Mouse (Mus musculus): ENCODE results near the gene Ago1.

The Ago1 gene

DNA sequence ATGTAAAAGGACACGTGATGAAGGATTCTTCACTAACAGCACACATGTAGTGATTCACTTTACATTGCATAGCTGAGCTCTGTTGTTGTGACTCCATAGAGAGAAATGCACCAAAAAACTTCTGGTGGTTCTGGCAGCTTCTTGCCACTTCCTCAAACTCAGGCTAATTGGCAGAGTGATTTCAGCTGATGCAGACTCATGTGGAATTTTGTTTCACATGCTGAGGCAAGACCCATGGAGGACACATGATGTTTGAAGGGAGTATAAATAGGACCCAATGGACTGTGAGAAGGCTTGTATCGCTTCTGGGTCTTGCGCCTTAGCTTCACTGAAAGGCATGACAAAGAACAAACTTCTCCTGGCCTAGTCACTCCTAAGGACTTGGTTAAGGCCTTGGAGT, 55.9 kb downstream of the Ago1 start:
- DNase-seq (ENCODE audit: low spot score in 2 of 2): no peak

Data from natural killer cell, adult 2 months (primary cell).